In genomic region chr11:107452053-107452452, GRCm38 (mm10) we compare ENCODE assay signal across 19 mouse cellular contexts. TPM values are rescaled to one million over a fixed set of nuclear protein-coding genes. Genes with fewer than 3 reads are reported as not detected.
DNase-seq lines count a peak whose midpoint lies in the region; ATAC-seq and TF ChIP-seq lines count a peak whose summit lies in the region.
"Had no signal": no experiment of that assay in that cellular context is flagged by ENCODE, and none has a peak within 500 bp of the region (broad histone marks: within the 10 kb centered on the region; RNA-seq: fewer than 3 reads in every experiment).

No protein-coding gene starts in this region.

- H3K4me1 ChIP-seq in kidney, adult 2 months (ENCODE audit: control insufficient read depth, insufficient read depth, low read length): peaks cover 17% of the 10 kb centered on the region
- H3K4me1 ChIP-seq in kidney, embryonic 15.5 days: peaks cover 63% of the 10 kb centered on the region
- H3K4me1 ChIP-seq in brown adipose tissue, adult 24 weeks (ENCODE audit: control insufficient read depth, insufficient read depth, insufficient read length, low read length): peaks cover 36% of the 10 kb centered on the region
- peaks cover 2% of the 10 kb centered on the region; the same call in 1 of the 2 replicates for H3K4me1 ChIP-seq in small intestine, adult 2 months (ENCODE audit: control insufficient read depth, insufficient read depth, insufficient read length, low read length)
- peaks cover 5% of the 10 kb centered on the region; the same call in 1 of the 2 replicates for H3K4me1 ChIP-seq in forebrain, embryonic 15.5 days

- DNase-seq in kidney, adult 2 months: no peak
- peak; percentile 30 for DNase-seq in thymus, postnatal 25 days
- DNase-seq in thymus, postnatal 10 days (ENCODE audit: low spot score in 2 of 2): no peak
- DNase-seq in retina, embryonic 14.5 days (ENCODE audit: low spot score): no peak
- DNase-seq: cerebellum, adult 2 months; cerebellum, postnatal 36 days; gastrocnemius, postnatal 14 days; kidney, adult 8-10 months; kidney, postnatal 4 days; lung, adult 2 months; lung, postnatal 4 days had no signal

- no peaks in the 10 kb centered on the region for H3K36me3 ChIP-seq in kidney, adult 2 months (ENCODE audit: control insufficient read depth, insufficient read depth, low read length)
- H3K36me3 ChIP-seq in kidney, embryonic 15.5 days: peaks cover 4% of the 10 kb centered on the region; the same call in 1 of the 2 replicates
- H3K36me3 ChIP-seq in small intestine, adult 2 months (ENCODE audit: control insufficient read depth, insufficient read depth, low read length): no peaks in the 10 kb centered on the region
- no peaks in the 10 kb centered on the region for H3K36me3 ChIP-seq in forebrain, embryonic 15.5 days

- no peaks in the 10 kb centered on the region for H3K9me3 ChIP-seq in kidney, embryonic 15.5 days (replicated peaks)
- H3K9me3 ChIP-seq in forebrain, embryonic 15.5 days: no peaks in the 10 kb centered on the region

- H3K9ac ChIP-seq in kidney, embryonic 15.5 days: no peak overlapping the region
- H3K9ac ChIP-seq in forebrain, embryonic 15.5 days (replicated peaks): no peak overlapping the region
- H3K9ac ChIP-seq: limb, embryonic 12.5 days had no signal

- peak overlapping the region; percentile 52 for H3K27ac ChIP-seq in kidney, adult 2 months (ENCODE audit: insufficient read depth, low read depth, low read length)
- H3K27ac ChIP-seq in kidney, embryonic 15.5 days: no peak overlapping the region
- H3K27ac ChIP-seq in brown adipose tissue, adult 24 weeks (replicated peaks; ENCODE audit: low read depth, low read length): 0 out of 2 replicates have a peak overlapping the region, but pooled peaks have one; percentile 54
- H3K27ac ChIP-seq in small intestine, adult 2 months (ENCODE audit: insufficient read depth, low read depth, low read length): peak overlapping the region; percentile 85
- H3K27ac ChIP-seq in forebrain, embryonic 15.5 days (replicated peaks): no peak overlapping the region
- H3K27ac ChIP-seq: forebrain, embryonic 10.5 days; hindbrain, postnatal 0 days; limb, embryonic 12.5 days had no signal

- H3K4me3 ChIP-seq in kidney, adult 2 months (ENCODE audit: insufficient read depth, low read depth, low read length): no peak overlapping the region
- H3K4me3 ChIP-seq in kidney, embryonic 15.5 days (replicated peaks): no peak overlapping the region
- no peak overlapping the region for H3K4me3 ChIP-seq in brown adipose tissue, adult 24 weeks (ENCODE audit: insufficient read depth, low read depth, low read length)
- no peak overlapping the region for H3K4me3 ChIP-seq in small intestine, adult 2 months (ENCODE audit: low read depth, low read length)
- no peak overlapping the region for H3K4me3 ChIP-seq in forebrain, embryonic 15.5 days
- H3K4me3 ChIP-seq: forebrain, embryonic 10.5 days; limb, embryonic 12.5 days had no signal

- H3K27me3 ChIP-seq in kidney, adult 2 months (replicated peaks; ENCODE audit: control insufficient read depth, insufficient read depth, low read length): no peaks in the 10 kb centered on the region
- no peaks in the 10 kb centered on the region for H3K27me3 ChIP-seq in kidney, embryonic 15.5 days
- H3K27me3 ChIP-seq in small intestine, adult 2 months (ENCODE audit: control insufficient read depth, insufficient read depth, low read length): no peaks in the 10 kb centered on the region
- H3K27me3 ChIP-seq in forebrain, embryonic 15.5 days: no peaks in the 10 kb centered on the region
- H3K27me3 ChIP-seq: limb, embryonic 12.5 days had no signal

- TF ChIP-seq CTCF in kidney, adult 2 months (conservative IDR thresholded peaks at IDR 0.05; ENCODE audit: insufficient read depth, insufficient read length, low read depth, low read length): no peak
- TF ChIP-seq CTCF in small intestine, adult 2 months (IDR thresholded peaks at IDR 0.05; ENCODE audit: extremely low read depth, insufficient read length, insufficient replicate concordance, low read depth, low read length): no peak

- TF ChIP-seq POLR2A in kidney, adult 2 months (IDR thresholded peaks at IDR 0.05; ENCODE audit: low read depth, low read length): no peak
- TF ChIP-seq POLR2A in small intestine, adult 2 months (IDR thresholded peaks at IDR 0.05; ENCODE audit: low read depth, low read length): no peak

- no peak for ATAC-seq in kidney, embryonic 15.5 days (replicated peaks; ENCODE audit: low FRiP score)
- ATAC-seq in forebrain, embryonic 15.5 days (replicated peaks): no peak
- ATAC-seq: hindbrain, postnatal 0 days had no signal

- WGBS in kidney, adult 2 months: 73% methylated on average over 7 of the region's 7 CpGs
- 84% methylated on average over 7 of the region's 7 CpGs for WGBS in kidney, embryonic 15.5 days
- WGBS in small intestine, adult 2 months: 75% methylated on average over 7 of the region's 7 CpGs
- WGBS in forebrain, embryonic 15.5 days: 96% methylated on average over 7 of the region's 7 CpGs

- no peak overlapping the region for H3K4me2 ChIP-seq in kidney, embryonic 15.5 days
- H3K4me2 ChIP-seq in forebrain, embryonic 15.5 days (replicated peaks): no peak overlapping the region
- H3K4me2 ChIP-seq: limb, embryonic 12.5 days; midbrain, embryonic 11.5 days had no signal

RNA-seq across cellular contexts. Expression of gene Pitpnc1, which starts 18.4 kb away (rescaled TPM):
- 15.0 and 18.5 TPM in 2 replicates for polyA plus RNA-seq in kidney, adult 2 months (2012; rRNA removed)
- 21.3 and 21.5 TPM in 2 replicates for polyA plus RNA-seq in kidney, embryonic 15.5 days (2015; fragmentation: Nextera tagmentation; extraction: Ambion mirVana)
- polyA plus RNA-seq in brown adipose tissue, adult 24 weeks (2012; ENCODE audit: insufficient read depth, insufficient read length, missing spikeins): 13.8 and 23.1 TPM in 2 replicates
- 0.84 and 1.5 TPM in 2 replicates for polyA plus RNA-seq in small intestine, adult 2 months (2012; rRNA removed)
- polyA plus RNA-seq in forebrain, embryonic 15.5 days (2015; fragmentation: Nextera tagmentation; extraction: Ambion mirVana): 43.4 and 46.7 TPM in 2 replicates

RNA-seq across cellular contexts. Expression of gene Psmd12, which starts 27.2 kb away (rescaled TPM):
- 15.1 and 19.9 TPM in 2 replicates for polyA plus RNA-seq in kidney, adult 2 months (2012; rRNA removed)
- polyA plus RNA-seq in kidney, embryonic 15.5 days (2015; fragmentation: Nextera tagmentation; extraction: Ambion mirVana): 178 and 184 TPM in 2 replicates
- polyA plus RNA-seq in brown adipose tissue, adult 24 weeks (2012; ENCODE audit: insufficient read depth, insufficient read length, missing spikeins): 105 and 113 TPM in 2 replicates
- polyA plus RNA-seq in small intestine, adult 2 months (2012; rRNA removed): 2.7 and 3.6 TPM in 2 replicates
- 149 TPM in 2 replicates for polyA plus RNA-seq in forebrain, embryonic 15.5 days (2015; fragmentation: Nextera tagmentation; extraction: Ambion mirVana)

Comparison
In these comparisons a context has a peak if more than half of its experiments do, and no peak if none do; other contexts are left out.
1. H3K27ac ChIP-seq: peak in kidney, adult 2 months (single experiment), brown adipose tissue, adult 24 weeks (single experiment) and small intestine, adult 2 months (single experiment); none in kidney, embryonic 15.5 days (single experiment) and forebrain, embryonic 15.5 days (single experiment).